Comparison of ENCODE assay signal across 7 mouse cellular contexts in genomic region chr6:36387612-36388400, GRCm38 (mm10). TPM values are rescaled to one million over a fixed set of nuclear protein-coding genes. Genes with fewer than 3 reads are reported as not detected.
DNase-seq lines count a peak whose midpoint lies in the region; ATAC-seq and TF ChIP-seq lines count a peak whose summit lies in the region.

Gene Chrm2, plus strand, starts transcription at chr6:36388084.

- peaks cover 4% of the 10 kb centered on the region; the same call in 1 of the 2 replicates for H3K27me3 ChIP-seq in ES-Bruce4 (ENCODE audit: control insufficient read depth, insufficient read depth, low read length, poor library complexity, severe bottlenecking)
- H3K27me3 ChIP-seq in forebrain, embryonic 16.5 days (replicated peaks; ENCODE audit: control insufficient read depth, insufficient read depth, low read length): peaks cover 16% of the 10 kb centered on the region
- peaks cover 45% of the 10 kb centered on the region for H3K27me3 ChIP-seq in hindbrain, embryonic 12.5 days
- H3K27me3 ChIP-seq in limb, embryonic 14.5 days (ENCODE audit: control insufficient read depth, insufficient read depth, low read length): peaks cover 36% of the 10 kb centered on the region
- peaks cover 2% of the 10 kb centered on the region; the same call in 1 of the 2 replicates for H3K27me3 ChIP-seq in neural tube, embryonic 14.5 days (ENCODE audit: control insufficient read depth, insufficient read depth, low read length)

- H3K36me3 ChIP-seq in ES-Bruce4 (ENCODE audit: control insufficient read depth, insufficient read depth, low read length, poor library complexity, severe bottlenecking): no peaks in the 10 kb centered on the region
- no peaks in the 10 kb centered on the region for H3K36me3 ChIP-seq in ES-E14 (ENCODE audit: control insufficient read depth, insufficient read depth, low read length, poor library complexity, severe bottlenecking)
- no peaks in the 10 kb centered on the region for H3K36me3 ChIP-seq in forebrain, embryonic 16.5 days (ENCODE audit: control insufficient read depth, insufficient read depth)
- H3K36me3 ChIP-seq in hindbrain, embryonic 12.5 days: no peaks in the 10 kb centered on the region
- H3K36me3 ChIP-seq in limb, embryonic 14.5 days (ENCODE audit: control insufficient read depth, insufficient read depth, low read length): no peaks in the 10 kb centered on the region
- no peaks in the 10 kb centered on the region for H3K36me3 ChIP-seq in neural tube, embryonic 14.5 days (ENCODE audit: control insufficient read depth, insufficient read depth, low read length)

- 2% methylated on average over 30 of the region's 30 CpGs for WGBS in forebrain, embryonic 16.5 days
- 4% methylated on average over 30 of the region's 30 CpGs for WGBS in hindbrain, embryonic 12.5 days
- 3% methylated on average over 30 of the region's 30 CpGs for WGBS in limb, embryonic 14.5 days
- 2% methylated on average over 30 of the region's 30 CpGs for WGBS in neural tube, embryonic 14.5 days

- peak; percentile 81 for ATAC-seq in forebrain, embryonic 16.5 days
- ATAC-seq in hindbrain, embryonic 12.5 days (ENCODE audit: low FRiP score): peak; percentile 63
- no peak for ATAC-seq in limb, embryonic 14.5 days (ENCODE audit: low FRiP score, low read depth)
- peak; percentile 81 for ATAC-seq in neural tube, embryonic 14.5 days (ENCODE audit: low read depth)

- H3K4me3 ChIP-seq in ES-Bruce4 (ENCODE audit: low read depth, low read length) (peak within 1 kb of the TSS; percentile 53), ES-E14 (ENCODE audit: insufficient read depth in 1 of 2, low read depth in 1 of 2, low read length in 2 of 2, poor library complexity in 1 of 2, severe bottlenecking in 1 of 2) (peak within 1 kb of the TSS; percentile 3 to 33)
- H3K4me3 ChIP-seq in forebrain, embryonic 16.5 days (replicated peaks; ENCODE audit: low read length): peak within 1 kb of the TSS; percentile 54
- peak within 1 kb of the TSS; percentile 47 for H3K4me3 ChIP-seq in hindbrain, embryonic 12.5 days
- H3K4me3 ChIP-seq in limb, embryonic 14.5 days (replicated peaks; ENCODE audit: low read length): peak within 1 kb of the TSS; percentile 49
- peak within 1 kb of the TSS; percentile 48 for H3K4me3 ChIP-seq in neural tube, embryonic 14.5 days (ENCODE audit: low read depth, low read length)

- TF ChIP-seq CTCF in ES-Bruce4 (IDR thresholded peaks at IDR 0.05; ENCODE audit: low read depth, low read length): no peak

- H3K27ac ChIP-seq in ES-Bruce4 (ENCODE audit: insufficient read depth, low read length) (no peak within 1 kb of the TSS), ES-E14 (ENCODE audit: insufficient read depth, low read depth, low read length, poor library complexity, severe bottlenecking) (no peak within 1 kb of the TSS)
- no peak within 1 kb of the TSS for H3K27ac ChIP-seq in forebrain, embryonic 16.5 days (ENCODE audit: low read length)
- H3K27ac ChIP-seq in hindbrain, embryonic 12.5 days: no peak within 1 kb of the TSS
- no peak within 1 kb of the TSS for H3K27ac ChIP-seq in limb, embryonic 14.5 days (replicated peaks; ENCODE audit: low read depth, low read length)
- H3K27ac ChIP-seq in neural tube, embryonic 14.5 days (ENCODE audit: low read depth, low read length): peak within 1 kb of the TSS; percentile 16; the same call in 1 of the 2 replicates

- H3K9ac ChIP-seq in ES-Bruce4 (ENCODE audit: low read depth, poor library complexity, severe bottlenecking): no peak within 1 kb of the TSS
- peak within 1 kb of the TSS; percentile 5; the same call in 1 of the 2 replicates for H3K9ac ChIP-seq in ES-E14 (ENCODE audit: insufficient read depth, low read depth, low read length, poor library complexity, severe bottlenecking)
- H3K9ac ChIP-seq in forebrain, embryonic 16.5 days (replicated peaks; ENCODE audit: low read depth, low read length): peak within 1 kb of the TSS; percentile 53
- H3K9ac ChIP-seq in hindbrain, embryonic 12.5 days: peak within 1 kb of the TSS; percentile 61
- H3K9ac ChIP-seq in limb, embryonic 14.5 days (ENCODE audit: low read depth, low read length, severe bottlenecking): peak within 1 kb of the TSS; percentile 46
- peak within 1 kb of the TSS; percentile 62 for H3K9ac ChIP-seq in neural tube, embryonic 14.5 days (replicated peaks; ENCODE audit: low read depth, low read length)

- H3K9me3 ChIP-seq in ES-Bruce4 (replicated peaks; ENCODE audit: control insufficient read depth, insufficient read depth, low read length, poor library complexity, severe bottlenecking) (no peaks in the 10 kb centered on the region), ES-E14 (ENCODE audit: control insufficient read depth, insufficient read depth, low read depth, low read length) (no peaks in the 10 kb centered on the region)
- H3K9me3 ChIP-seq in forebrain, embryonic 16.5 days (ENCODE audit: control insufficient read depth, low read length): no peaks in the 10 kb centered on the region
- H3K9me3 ChIP-seq in hindbrain, embryonic 12.5 days (replicated peaks): no peaks in the 10 kb centered on the region
- no peaks in the 10 kb centered on the region for H3K9me3 ChIP-seq in limb, embryonic 14.5 days (ENCODE audit: control insufficient read depth, low read length)
- no peaks in the 10 kb centered on the region for H3K9me3 ChIP-seq in neural tube, embryonic 14.5 days (ENCODE audit: control insufficient read depth, low read length)

- in situ Hi-C loops in ES-E14 (cut with MboI; ENCODE audit: low sequenced_read_pairs in 2 of 2, unreplicated experiment in 2 of 2): loop anchor here in 1 of 2 experiments (25.0 kb wide), 1 partner anchor 1001 kb away; no protein-coding TSS in a partner anchor

- no peak for TF ChIP-seq EP300 in ES-Bruce4 (IDR thresholded peaks at IDR 0.05; ENCODE audit: insufficient read depth, low read depth, low read length)

- peak within 1 kb of the TSS; percentile 78 for H3K4me2 ChIP-seq in forebrain, embryonic 16.5 days (ENCODE audit: low read length)
- H3K4me2 ChIP-seq in hindbrain, embryonic 12.5 days (replicated peaks): peak within 1 kb of the TSS; percentile 97
- peak within 1 kb of the TSS; percentile 89 for H3K4me2 ChIP-seq in limb, embryonic 14.5 days (replicated peaks; ENCODE audit: low read depth, low read length, severe bottlenecking)
- peak within 1 kb of the TSS; percentile 97 for H3K4me2 ChIP-seq in neural tube, embryonic 14.5 days (ENCODE audit: low read depth, low read length)

- TF ChIP-seq POLR2A in ES-Bruce4 (IDR thresholded peaks at IDR 0.05; ENCODE audit: insufficient read depth, low read length): no peak
- TF ChIP-seq POLR2A in limb, embryonic 14.5 days (IDR thresholded peaks at IDR 0.05; ENCODE audit: borderline replicate concordance, extremely low read depth, insufficient read depth, insufficient read length): no peak

- no peak for DNase-seq in ES-E14 (ENCODE audit: low read depth, low spot score)
- DNase-seq in limb, embryonic 14.5 days (ENCODE audit: low spot score): peak; percentile 3
- no peak for DNase-seq in spleen, postnatal 36 days (ENCODE audit: low spot score in 2 of 2)

- H3K4me1 ChIP-seq in ES-Bruce4 (ENCODE audit: control insufficient read depth, insufficient read depth, low read length): no peaks in the 10 kb centered on the region
- H3K4me1 ChIP-seq in ES-E14 (ENCODE audit: control insufficient read depth in 2 of 2, insufficient read depth in 2 of 2, low read length in 2 of 2, poor library complexity in 1 of 2): no peaks in the 10 kb centered on the region; a peak in 1 of 4 replicates
- H3K4me1 ChIP-seq in forebrain, embryonic 16.5 days (replicated peaks; ENCODE audit: control insufficient read depth, insufficient read depth, low read length): peaks cover 15% of the 10 kb centered on the region
- H3K4me1 ChIP-seq in hindbrain, embryonic 12.5 days: peaks cover 10% of the 10 kb centered on the region; the same call in 1 of the 2 replicates
- peaks cover 10% of the 10 kb centered on the region; the same call in 1 of the 2 replicates for H3K4me1 ChIP-seq in limb, embryonic 14.5 days (ENCODE audit: control insufficient read depth, insufficient read depth, low read length)
- no peaks in the 10 kb centered on the region for H3K4me1 ChIP-seq in neural tube, embryonic 14.5 days (ENCODE audit: control insufficient read depth, insufficient read depth, low read length)

TF ChIP-seq in ES-E14, 5 proteins besides CTCF, POLR2A, EP300 and RAD21:
- TF ChIP-seq HCFC1 (IDR thresholded peaks at IDR 0.05; ENCODE audit: borderline replicate concordance, insufficient read depth, low read length) (no peak), ZC3H11A (IDR thresholded peaks at IDR 0.05; ENCODE audit: borderline replicate concordance, low read depth, low read length) (no peak), ZNF384 (IDR thresholded peaks at IDR 0.05; ENCODE audit: low read depth, low read length) (no peak), CHD2 (IDR thresholded peaks at IDR 0.05; ENCODE audit: low read depth, low read length) (no peak), MAFK (IDR thresholded peaks at IDR 0.05; ENCODE audit: insufficient read depth, low read depth, low read length) (no peak)

RNA-seq across cellular contexts. Expression of gene Chrm2, which starts in this region (rescaled TPM):
- polyA plus RNA-seq in ES-Bruce4 (2011; ENCODE audit: insufficient read depth, insufficient read length, low read depth, missing spikeins): not detected in 2 replicates
- not detected in 2 replicates for total RNA-seq in ES-E14 (2012; rRNA removed)
- polyA plus RNA-seq in forebrain, embryonic 16.5 days (2015; fragmentation: Nextera tagmentation; extraction: Ambion mirVana): 2.9 and 3.0 TPM in 2 replicates
- polyA plus RNA-seq in hindbrain, embryonic 12.5 days (2016; fragmentation: Nextera tagmentation; extraction: Ambion mirVana): 1.5 and 2.0 TPM in 2 replicates
- 0.77 and 0.87 TPM in 2 replicates for polyA plus RNA-seq in limb, embryonic 14.5 days (2012; rRNA removed)
- 2.0 and 2.1 TPM in 2 replicates for polyA plus RNA-seq in limb, embryonic 14.5 days (2014; fragmentation: Nextera tagmentation; extraction: Ambion mirVana)
- polyA plus RNA-seq in neural tube, embryonic 14.5 days (2014; fragmentation: Nextera tagmentation; extraction: Ambion mirVana): 16.0 and 19.8 TPM in 2 replicates
